Mouse (Mus musculus): ENCODE measurements around the gene Snrpg. TPM values are rescaled to one million over a fixed set of nuclear protein-coding genes. Genes with fewer than 3 reads are reported as not detected.
A peak's percentile ranks its signal among the peaks of the same experiment; 100 is the strongest.

Snrpg gene
- polyA plus RNA-seq, 1 experiment from 2014 or later, result 483 TPM

DNA sequence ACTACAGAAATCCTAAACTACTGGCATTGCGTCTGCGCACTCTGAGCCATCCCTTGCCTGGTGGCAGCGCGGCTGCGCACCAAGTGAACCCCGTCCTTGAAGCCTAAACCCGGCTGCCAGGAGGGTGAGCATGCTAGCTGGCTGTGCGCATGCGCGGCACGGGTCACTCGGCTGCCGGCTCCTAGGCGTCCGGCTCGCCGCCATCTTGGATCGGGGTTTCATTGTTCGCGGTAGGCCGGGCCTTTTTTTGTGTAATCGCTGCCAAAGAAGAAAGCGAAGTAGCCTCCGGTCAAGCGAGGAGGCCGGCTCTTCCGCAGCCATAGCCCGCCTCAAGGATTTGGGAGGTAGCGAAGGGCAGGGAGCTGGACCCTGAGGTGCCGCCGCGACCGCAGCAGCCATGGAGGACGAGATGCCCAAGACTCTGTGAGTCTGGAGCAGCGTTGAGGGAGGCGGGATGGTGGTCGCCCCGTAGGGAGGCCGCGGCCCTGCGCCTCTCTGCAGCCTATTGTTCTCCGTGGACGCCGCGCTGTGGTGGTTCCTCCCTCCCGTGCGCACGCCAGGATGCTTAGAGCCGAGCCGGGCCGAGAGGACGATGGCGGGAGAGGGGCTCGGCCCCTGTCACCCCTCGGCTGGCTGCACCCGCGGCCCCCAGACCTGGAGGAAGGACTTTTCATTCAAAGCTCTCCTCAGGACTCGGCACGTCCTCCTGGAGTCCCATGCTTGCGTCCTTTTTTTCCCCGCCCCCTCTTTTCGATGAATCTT lies 33.2 kb downstream of the Snrpg start, which contains the start of gene Tia1:
Gene Tia1 (plus strand): TSS at position 120 of the 762 bp plus-strand sequence.
- Histone ChIP-seq H3K27ac (peak within 1 kb of the TSS; percentile 99), H3K27me3 (replicated peaks) (no peaks in the 10 kb centered on the region), H3K4me2 (replicated peaks) (peak within 1 kb of the TSS; percentile 71), H3K36me3 (peaks cover 2% of the 10 kb centered on the region; the same call in 1 of the 2 replicates), H3K9ac (peak within 1 kb of the TSS; percentile 97), H3K9me3 (no peaks in the 10 kb centered on the region), H3K4me3 (peak within 1 kb of the TSS; percentile 81), H3K4me1 (peaks cover 11% of the 10 kb centered on the region)
- ATAC-seq (ENCODE audit: low FRiP score, low read depth), result peak; percentile 97
- WGBS, result under 1% methylated on average over 62 of the region's 62 CpGs

DNA sequence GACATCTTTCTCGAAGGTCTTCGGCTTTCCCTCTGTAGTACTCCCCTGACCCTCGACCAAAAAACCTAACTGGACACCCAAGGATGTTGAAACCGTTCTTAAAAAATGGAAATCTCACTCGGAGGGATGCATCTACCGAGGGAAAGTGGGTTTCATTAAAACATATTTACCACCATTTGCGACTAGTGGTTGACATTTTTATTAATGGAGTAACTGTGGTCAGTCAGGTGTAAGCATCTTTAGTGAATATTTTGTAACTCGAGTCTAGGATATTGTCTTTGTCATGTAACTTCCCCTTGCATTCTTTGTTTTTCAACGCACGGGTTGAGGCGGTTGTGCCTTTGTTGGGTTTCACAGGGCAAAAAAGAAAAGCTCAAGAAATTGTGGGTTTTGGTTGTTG lies 33.9 kb downstream of the Snrpg start:
- H3K9ac ChIP-seq, result peak overlapping the region; percentile 97
- H3K27me3 ChIP-seq (replicated peaks), result no peaks in the 10 kb centered on the region
- under 1% methylated on average over 11 of the region's 11 CpGs for WGBS
- H3K4me1 ChIP-seq, result peaks cover 11% of the 10 kb centered on the region
- peaks cover 2% of the 10 kb centered on the region; the same call in 1 of the 2 replicates for H3K36me3 ChIP-seq
- H3K27ac ChIP-seq, result peak overlapping the region; percentile 99; the same call in 1 of the 2 replicates
- peak overlapping the region; percentile 81 for H3K4me3 ChIP-seq
- H3K9me3 ChIP-seq, result no peaks in the 10 kb centered on the region
- ATAC-seq (ENCODE audit: low FRiP score, low read depth), result no peak
- peak overlapping the region; percentile 71 for H3K4me2 ChIP-seq (replicated peaks)

DNA sequence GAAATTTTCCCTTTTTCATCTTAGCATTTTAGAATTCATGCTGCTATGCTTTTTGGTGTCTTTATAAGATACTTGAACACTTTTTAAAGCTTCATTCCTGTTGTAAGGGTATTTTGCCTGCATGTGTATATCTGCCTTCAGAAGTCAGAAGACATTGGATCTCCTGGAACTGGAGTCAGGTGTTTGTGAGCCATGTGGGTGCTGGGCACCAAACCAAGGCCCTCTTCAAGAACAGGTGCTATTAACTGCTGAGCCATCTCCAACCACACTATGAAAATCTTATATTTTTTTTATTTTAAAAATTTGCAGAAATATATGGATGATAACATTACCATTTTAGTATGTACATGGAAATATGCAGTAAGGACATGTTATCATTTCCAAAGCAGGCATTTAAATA lies 35.2 kb downstream of the Snrpg start:
- Histone ChIP-seq H3K4me1 (peaks cover 11% of the 10 kb centered on the region), H3K27ac (no peak overlapping the region), H3K36me3 (peaks cover 2% of the 10 kb centered on the region; the same call in 1 of the 2 replicates), H3K4me2 (replicated peaks) (peak overlapping the region; percentile 71), H3K27me3 (replicated peaks) (no peaks in the 10 kb centered on the region), H3K9ac (peak overlapping the region; percentile 44; the same call in 1 of the 2 replicates), H3K4me3 (0 out of 2 replicates have a peak overlapping the region, but pooled peaks have one; percentile 13), H3K9me3 (no peaks in the 10 kb centered on the region)
- ATAC-seq (ENCODE audit: low FRiP score, low read depth), result no peak

DNA sequence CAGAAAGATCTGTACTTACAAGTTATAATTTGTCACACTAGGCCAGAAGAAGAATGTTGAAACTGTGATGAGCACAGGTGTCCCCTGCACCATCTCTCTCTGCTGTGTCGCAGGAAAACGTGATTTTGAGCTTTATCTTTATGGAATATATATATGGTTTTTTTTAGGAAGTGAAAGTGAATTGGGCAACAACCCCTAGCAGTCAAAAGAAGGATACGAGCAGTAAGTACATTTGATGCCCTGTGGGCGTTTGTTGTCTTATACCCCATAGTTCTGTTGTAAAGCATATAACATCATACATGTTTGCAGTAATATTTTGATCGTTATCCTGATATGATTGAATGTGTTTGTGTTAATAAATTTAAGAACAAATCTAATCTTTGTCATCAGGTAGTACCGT lies 47.6 kb downstream of the Snrpg start:
- no peaks in the 10 kb centered on the region for H3K4me1 ChIP-seq
- WGBS, result 93% methylated on average over 6 of the region's 6 CpGs
- H3K9ac ChIP-seq, result no peak overlapping the region
- no peaks in the 10 kb centered on the region for H3K9me3 ChIP-seq
- no peak overlapping the region for H3K27ac ChIP-seq
- no peaks in the 10 kb centered on the region for H3K27me3 ChIP-seq (replicated peaks)
- H3K36me3 ChIP-seq, result peaks cover 74% of the 10 kb centered on the region
- no peak for ATAC-seq (ENCODE audit: low FRiP score, low read depth)
- H3K4me3 ChIP-seq, result no peak overlapping the region
- no peak overlapping the region for H3K4me2 ChIP-seq (replicated peaks)

DNA sequence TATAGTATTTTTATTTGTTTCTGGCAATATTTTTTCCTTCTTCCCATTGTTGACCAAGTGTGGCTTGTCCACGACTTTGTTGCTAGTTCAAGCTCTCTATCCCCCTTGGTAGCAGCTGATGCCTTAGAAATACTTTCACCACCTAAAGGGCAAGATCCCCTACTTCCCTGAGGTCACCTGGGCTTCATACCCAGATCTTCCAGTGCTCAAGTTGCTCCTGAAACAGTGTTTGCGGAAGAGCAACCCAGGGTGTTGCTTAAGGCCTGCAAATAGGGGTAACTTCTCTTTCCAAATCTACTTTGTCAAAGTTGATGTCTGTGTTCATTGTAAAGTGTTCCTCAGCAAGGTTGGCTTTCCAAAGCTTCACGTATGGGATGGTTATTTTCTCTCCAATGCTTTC lies 48.1 kb downstream of the Snrpg start:
- H3K4me1 ChIP-seq, result no peaks in the 10 kb centered on the region
- ATAC-seq (ENCODE audit: low FRiP score, low read depth), result no peak
- no peaks in the 10 kb centered on the region for H3K27me3 ChIP-seq (replicated peaks)
- H3K27ac ChIP-seq, result no peak overlapping the region
- peaks cover 74% of the 10 kb centered on the region for H3K36me3 ChIP-seq
- H3K4me2 ChIP-seq (replicated peaks), result no peak overlapping the region
- H3K9ac ChIP-seq, result no peak overlapping the region
- WGBS, result 96% methylated on average over 3 of the region's 3 CpGs
- no peaks in the 10 kb centered on the region for H3K9me3 ChIP-seq
- H3K4me3 ChIP-seq, result no peak overlapping the region

DNA sequence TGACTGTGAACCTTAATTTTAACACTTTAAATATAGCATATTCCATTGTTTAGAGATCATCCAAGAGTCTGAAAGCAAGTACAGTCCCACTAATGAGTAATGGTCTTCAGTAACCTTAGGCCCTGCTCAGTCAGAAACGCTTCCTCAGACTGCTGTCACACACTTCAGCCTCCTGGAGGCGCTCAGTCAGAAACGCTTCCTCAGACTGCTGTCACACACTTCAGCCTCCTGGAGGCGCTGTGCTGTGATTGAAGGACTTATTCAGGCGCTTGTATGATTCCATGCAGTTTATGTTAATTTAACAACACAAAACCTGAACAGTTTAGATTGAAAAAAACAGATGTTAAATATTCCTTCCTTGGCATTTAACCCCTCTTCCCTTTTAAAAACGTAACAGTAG lies 49.4 kb downstream of the Snrpg start:
- no peak for ATAC-seq (ENCODE audit: low FRiP score, low read depth)
- Histone ChIP-seq H3K4me2 (replicated peaks) (no peak overlapping the region), H3K27me3 (replicated peaks) (no peaks in the 10 kb centered on the region), H3K27ac (no peak overlapping the region), H3K9ac (no peak overlapping the region), H3K4me1 (no peaks in the 10 kb centered on the region), H3K4me3 (no peak overlapping the region), H3K9me3 (no peaks in the 10 kb centered on the region), H3K36me3 (peaks cover 78% of the 10 kb centered on the region)
- 82% methylated on average over 6 of the region's 6 CpGs for WGBS

DNA sequence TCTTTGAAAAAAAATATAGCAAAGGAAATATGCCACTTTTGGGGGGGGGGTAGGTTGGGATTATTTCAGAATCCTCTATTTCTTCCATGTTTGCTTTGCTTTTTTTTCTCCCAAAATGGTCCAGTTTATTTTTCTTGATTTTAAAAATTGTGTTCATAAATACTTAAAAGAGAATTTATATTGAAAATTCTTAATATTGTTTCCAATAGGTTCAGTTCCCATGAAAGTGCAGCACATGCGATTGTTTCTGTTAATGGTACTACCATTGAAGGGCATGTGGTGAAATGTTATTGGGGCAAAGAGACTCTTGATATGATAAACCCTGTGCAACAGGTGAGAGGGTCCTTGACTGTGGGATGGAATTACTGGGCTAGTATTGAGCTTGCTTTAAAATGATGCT lies 55.3 kb downstream of the Snrpg start, which contains the start of gene Gm44790:
Gene Gm44790 (plus strand): TSS at position 301 of the 400 bp plus-strand sequence.
- no peaks in the 10 kb centered on the region for H3K27me3 ChIP-seq (replicated peaks)
- H3K4me2 ChIP-seq (replicated peaks), result no peak within 1 kb of the TSS
- no peaks in the 10 kb centered on the region for H3K9me3 ChIP-seq
- no peaks in the 10 kb centered on the region for H3K4me1 ChIP-seq
- no peak within 1 kb of the TSS for H3K27ac ChIP-seq
- H3K9ac ChIP-seq, result no peak within 1 kb of the TSS
- H3K4me3 ChIP-seq, result no peak within 1 kb of the TSS
- H3K36me3 ChIP-seq, result peaks cover 75% of the 10 kb centered on the region
- 95% methylated on average over 1 of the region's 1 CpGs for WGBS
- no peak for ATAC-seq (ENCODE audit: low FRiP score, low read depth)

Other genes with a start within 250 kb of the Snrpg start
- 3.3 and 4.0 TPM in 2 replicates for gene Tgfa, start 176.1 kb upstream of the Snrpg start, polyA plus RNA-seq (2016; fragmentation: Nextera tagmentation; extraction: Ambion mirVana)
- gene Fam136a, start 5.7 kb upstream of the Snrpg start, polyA plus RNA-seq (2016; fragmentation: Nextera tagmentation; extraction: Ambion mirVana), result 111 and 113 TPM in 2 replicates
- 121 and 123 TPM in 2 replicates for gene Pcyox1, start 25.9 kb downstream of the Snrpg start, polyA plus RNA-seq (2016; fragmentation: Nextera tagmentation; extraction: Ambion mirVana)
- gene Tia1, start 32.9 kb downstream of the Snrpg start, polyA plus RNA-seq (2016; fragmentation: Nextera tagmentation; extraction: Ambion mirVana), result 333 and 353 TPM in 2 replicates
- gene Gm44790, start 55.4 kb downstream of the Snrpg start, polyA plus RNA-seq (2016; fragmentation: Nextera tagmentation; extraction: Ambion mirVana), result 0.37 TPM in 1 of 2 replicates, not detected in the other
- 25.1 and 27.8 TPM in 2 replicates for gene C87436, start 67.1 kb downstream of the Snrpg start, polyA plus RNA-seq (2016; fragmentation: Nextera tagmentation; extraction: Ambion mirVana)
- gene Pcbp1, start 155.0 kb downstream of the Snrpg start, polyA plus RNA-seq (2016; fragmentation: Nextera tagmentation; extraction: Ambion mirVana), result 568 and 599 TPM in 2 replicates